Mouse (Mus musculus) lung, adult 18-20 months (tissue): ENCODE results near the gene Gm20517.

Experiments used
- DNase-seq, 2 experiments: peaks; one replicate each; pipeline ENCODE4 v3.0.0; 2022; ENCODE audit warnings: mixed read lengths in 2 of 2

Gm20517 gene

DNA sequence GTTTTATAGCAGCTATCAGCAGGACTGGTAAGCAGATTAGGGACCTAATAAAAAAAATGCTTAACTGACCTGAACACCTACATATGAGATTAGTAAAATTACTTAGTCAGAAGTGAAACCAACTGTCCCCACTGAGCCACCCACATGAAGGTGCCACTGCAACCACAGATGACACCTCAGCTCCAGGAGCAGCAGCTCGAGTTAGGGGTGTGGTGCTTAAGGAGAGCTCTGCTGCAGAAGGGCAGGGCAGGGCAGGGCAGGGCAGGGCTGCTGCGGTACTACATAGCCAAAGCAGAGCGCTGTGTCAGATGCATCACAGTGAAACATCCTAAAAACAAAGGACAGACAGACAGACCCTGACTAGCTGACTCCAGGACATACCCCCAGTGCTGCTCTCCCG, 71.4 kb downstream of the Gm20517 start:
- no peak for DNase-seq

DNA sequence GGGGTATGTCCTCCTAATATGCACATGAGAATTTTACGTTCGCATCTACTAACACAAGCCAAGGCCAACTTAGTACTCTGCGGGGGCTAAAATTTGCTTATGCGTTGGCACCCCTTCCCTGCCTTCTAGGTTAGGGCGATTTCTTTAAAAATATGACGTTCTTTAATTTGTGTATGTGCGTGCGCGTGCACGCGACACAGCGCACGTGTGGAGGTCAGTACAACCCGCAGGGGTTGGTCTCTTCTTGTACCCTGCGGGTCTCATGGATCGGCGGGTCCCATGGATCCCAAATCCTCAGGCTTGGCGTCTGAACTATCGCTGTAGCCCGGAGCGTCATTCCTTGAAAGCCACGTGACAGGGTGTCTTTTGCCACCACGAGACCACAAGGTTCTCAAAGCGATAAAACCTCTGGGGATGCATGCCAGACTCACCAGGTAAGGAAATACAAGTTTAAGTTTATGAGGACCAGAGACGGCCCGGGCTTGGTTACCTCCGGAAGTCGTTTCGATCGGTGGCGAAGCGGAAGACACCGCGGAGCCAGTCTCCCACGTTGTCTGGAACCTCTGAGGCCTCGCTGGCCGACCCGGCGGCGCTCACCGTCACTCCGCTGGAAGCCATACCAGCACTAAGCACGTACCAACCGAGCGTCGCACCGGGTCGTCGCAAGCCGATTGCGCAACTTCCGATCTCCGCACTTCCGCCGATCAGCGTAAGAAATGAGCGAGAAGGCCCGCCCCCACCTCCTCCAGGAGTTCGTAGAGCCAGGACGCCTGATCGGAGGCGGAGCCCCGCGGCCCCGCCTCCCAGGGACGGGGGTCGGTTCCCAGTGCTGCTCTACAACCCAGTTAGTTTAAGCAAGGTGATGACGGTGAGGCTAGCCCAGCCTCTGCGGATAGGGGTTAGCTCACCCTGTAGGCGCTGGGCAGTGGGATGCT, 76.3 kb downstream of the Gm20517 start:
- peak; percentile 96 to 97 for DNase-seq

- DNase-seq, result no peak
Measured at GRCm38 (mm10) chr17:47688344-47688607, 76.9 kb downstream of the Gm20517 start, which contains the start of gene Tomm6. Gene Tomm6 (minus strand): TSS chr17:47688386.

DNA sequence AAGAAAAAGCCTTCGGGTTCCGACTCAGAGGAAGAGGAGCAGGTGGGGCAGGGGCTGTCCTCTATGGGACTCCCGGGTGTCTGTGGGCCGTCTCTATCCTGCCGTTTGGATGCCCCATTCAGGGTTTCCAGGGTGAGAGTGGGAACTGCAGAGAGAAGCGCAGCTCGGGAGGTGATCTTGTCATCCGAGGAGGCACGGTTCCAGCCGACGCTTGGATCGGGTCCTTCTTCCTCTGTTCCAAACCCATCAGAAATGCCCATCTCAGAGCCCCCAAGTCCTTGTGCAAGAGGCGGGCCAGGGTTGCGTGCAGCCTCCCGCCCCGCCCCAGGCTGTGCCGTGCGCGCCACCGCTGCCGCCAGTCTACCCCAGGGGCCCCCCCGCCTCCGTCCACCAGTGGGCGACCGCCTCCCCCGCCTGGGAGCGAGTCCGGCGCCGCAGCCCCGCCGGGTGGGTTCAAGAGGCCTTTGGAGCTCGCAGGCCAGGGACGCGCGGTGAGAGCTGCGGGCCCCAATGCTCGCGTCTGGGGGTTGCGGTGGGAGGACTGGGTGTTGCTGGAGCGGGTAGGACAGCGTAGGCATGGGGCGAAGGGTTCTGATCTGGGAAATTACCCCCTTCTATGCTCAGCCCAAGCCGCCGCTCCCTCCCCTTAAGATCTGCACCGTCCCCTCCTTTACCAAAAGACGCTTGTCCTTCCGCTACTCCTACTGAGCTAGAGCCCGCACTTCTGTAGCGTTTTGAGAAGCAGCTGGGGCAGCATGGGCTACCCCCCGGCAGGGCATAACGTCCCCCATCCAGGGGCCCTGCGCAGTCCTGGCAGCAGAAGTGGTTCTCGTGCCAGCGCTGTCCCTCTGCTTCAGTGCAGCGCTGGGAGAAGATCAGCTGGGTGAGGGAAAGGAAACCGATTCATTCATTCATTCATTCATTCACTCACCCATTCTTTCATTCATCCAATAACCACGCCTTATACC, 77.5 kb downstream of the Gm20517 start, which contains the start of gene Frs3:
Frs3 (plus strand) TSS at position 423 of the 968 bp plus-strand sequence.
- peak; percentile 53 to 62 for DNase-seq

GRCm38 (mm10) chr17:47689894-47690293, 78.5 kb downstream of the Gm20517 start:
- DNase-seq, result no peak

GRCm38 (mm10) chr17:47691650-47692049, 80.3 kb downstream of the Gm20517 start:
- DNase-seq, result no peak

- peak in 1 of 2 experiments; percentile 43 for DNase-seq
Measured at GRCm38 (mm10) chr17:47693671-47694441, 82.5 kb downstream of the Gm20517 start.

DNA sequence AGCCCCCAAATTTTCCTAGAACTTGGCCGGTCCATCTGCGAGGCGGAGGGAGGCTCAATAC, 82.9 kb downstream of the Gm20517 start, which contains the start of gene Gm21981:
Gm21981 (minus strand) TSS at position 14 of the 61 bp plus-strand sequence.
- DNase-seq, result no peak

GRCm38 (mm10) chr17:47694503-47695336, 83.3 kb downstream of the Gm20517 start, which contains the start of gene Prickle4:
Gene Prickle4 (minus strand): TSS chr17:47694736.
- DNase-seq, result peak; percentile 95 to 97

DNA sequence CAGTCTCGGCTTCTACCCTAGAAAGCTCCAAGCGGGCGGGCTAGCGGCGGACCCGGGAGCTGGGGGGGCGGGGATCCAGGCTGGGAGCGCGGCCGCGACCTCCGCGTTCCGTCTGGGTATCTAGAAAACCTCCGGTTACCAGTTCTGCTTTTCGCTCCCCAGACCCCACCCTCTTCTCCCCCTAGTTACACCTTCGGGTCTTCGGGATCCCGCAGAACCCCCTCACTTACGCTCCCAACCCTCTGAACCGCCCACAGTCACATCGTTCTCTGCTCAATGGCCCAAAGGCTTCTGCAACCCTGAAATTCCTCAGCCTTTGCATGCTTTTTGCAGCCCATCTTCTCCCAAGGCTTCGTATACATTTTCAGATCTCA, 83.9 kb downstream of the Gm20517 start:
- no peak for DNase-seq

- no peak for DNase-seq
Measured at GRCm38 (mm10) chr17:47698156-47698555, 86.8 kb downstream of the Gm20517 start.

DNA sequence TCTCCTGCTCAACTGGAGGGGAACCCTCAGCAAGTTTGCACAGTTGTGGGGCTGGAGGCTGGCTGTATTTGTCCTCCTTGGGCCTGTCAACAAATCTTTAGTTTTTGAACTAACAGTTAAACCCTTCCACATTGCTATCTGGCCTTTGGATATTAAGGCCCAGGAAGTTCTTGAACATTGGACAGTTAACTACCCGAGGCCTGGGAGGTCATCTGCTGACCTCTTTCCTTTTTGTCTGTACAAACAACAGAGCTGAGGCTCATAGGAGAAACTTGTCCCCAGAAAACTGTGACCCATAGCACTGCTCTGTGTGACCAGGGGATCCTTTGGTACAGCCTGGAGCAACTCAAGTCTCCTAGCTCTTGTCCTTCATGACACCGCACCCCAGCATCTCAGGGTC, 87.7 kb downstream of the Gm20517 start:
- DNase-seq, result no peak

- DNase-seq, result no peak
Measured at GRCm38 (mm10) chr17:47701793-47702192, 90.4 kb downstream of the Gm20517 start.

DNA sequence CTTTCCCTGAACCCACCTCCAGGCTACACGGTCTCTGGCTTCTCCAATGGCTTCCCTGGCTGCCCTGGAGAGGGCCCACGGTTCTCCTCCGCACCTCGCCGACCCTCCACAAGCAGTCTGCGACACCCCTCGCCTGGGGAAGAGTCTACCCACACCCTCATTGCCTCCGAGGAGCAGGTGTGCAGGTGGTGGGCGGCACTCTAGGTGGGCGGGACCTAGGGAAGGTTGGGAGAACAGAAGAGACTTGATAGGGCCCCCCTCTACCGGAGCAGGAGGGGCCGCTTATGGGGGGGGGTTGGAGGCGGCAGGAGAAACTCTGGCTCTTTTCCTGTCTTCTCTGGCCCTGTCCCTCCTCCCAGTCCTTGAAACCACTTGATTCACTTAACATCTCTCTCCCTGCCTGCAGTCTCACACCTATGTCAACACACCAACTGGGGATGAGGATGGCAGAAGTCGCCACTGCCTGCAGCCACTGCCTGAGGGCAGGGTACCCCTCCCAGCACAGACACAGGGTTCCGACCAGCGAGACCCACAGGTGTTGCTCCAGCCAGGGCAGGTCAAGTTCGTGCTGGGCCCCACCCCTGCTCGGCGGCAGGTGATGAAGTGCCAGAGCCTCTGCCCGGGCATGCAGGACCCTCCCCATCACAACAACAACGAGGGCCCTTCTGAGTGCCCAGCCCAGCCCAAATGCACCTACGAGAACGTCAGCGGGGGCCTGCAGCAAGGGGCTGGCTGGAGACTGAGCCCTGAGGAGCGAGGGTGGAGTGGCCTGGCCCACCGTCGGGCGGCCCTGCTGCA, 91.4 kb downstream of the Gm20517 start:
- no peak for DNase-seq

GRCm38 (mm10) chr17:47703556-47703955, 92.2 kb downstream of the Gm20517 start:
- DNase-seq, result no peak

DNA sequence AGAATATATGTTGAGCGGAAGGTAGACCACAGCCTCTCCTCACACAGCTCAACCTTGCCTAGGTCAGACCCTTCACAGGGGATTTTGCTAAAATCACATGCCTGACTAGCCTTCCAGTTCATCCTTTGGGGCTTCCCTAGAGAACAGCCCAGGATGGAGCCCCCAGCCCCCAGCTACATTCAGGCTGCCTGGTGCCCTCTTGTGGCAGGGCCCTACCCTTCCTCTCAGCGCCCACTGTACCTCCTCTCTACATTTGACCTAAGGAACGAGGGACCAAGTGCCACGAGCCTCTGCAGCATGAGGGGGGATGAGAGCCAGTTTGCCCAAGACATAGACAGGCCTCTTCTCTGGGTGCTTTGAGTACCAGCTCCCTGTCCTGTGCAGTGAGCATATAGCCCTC, 93.3 kb downstream of the Gm20517 start:
- no peak for DNase-seq

- DNase-seq, result no peak
Measured at GRCm38 (mm10) chr17:47706196-47706595, 94.8 kb downstream of the Gm20517 start.

DNA sequence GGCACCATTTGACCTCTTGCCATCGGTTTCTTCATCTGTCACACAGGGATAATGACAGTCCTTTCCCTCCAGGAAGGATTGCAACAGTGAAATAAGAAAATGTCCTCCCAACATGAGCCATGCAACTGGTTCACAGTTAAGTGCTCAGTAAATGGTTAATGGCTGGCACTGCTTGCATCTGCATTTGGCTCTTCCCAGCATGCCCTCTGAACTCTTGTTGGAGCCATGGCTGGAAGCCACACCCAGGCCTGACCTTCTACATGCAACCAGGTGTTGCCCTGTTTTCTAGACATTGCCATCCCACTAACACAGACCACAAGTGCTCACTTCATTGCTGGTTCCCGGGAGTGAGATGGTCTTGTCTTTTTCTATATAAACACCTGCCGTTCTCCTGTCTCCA, 96.6 kb downstream of the Gm20517 start:
- no peak for DNase-seq

DNA sequence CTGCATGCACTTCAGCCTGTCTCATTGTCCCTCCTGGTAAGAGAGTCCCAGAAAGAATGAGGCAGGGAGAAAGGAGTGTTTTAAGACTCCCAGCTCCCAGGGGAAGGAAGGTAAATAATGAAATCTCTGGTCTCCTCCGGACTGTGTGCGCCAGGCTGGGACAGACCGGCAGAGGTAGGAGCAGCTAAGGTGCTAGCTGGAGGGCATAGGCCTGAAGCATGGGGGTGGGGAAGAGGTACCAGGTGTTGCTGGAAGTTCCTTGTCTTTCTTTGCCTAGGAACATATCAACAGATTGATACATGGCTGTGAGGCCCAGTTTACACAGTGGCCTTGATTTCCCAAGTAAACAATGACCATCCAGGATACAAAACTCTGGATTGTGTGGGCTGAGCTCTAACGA, 97.6 kb downstream of the Gm20517 start:
- no peak for DNase-seq

DNA sequence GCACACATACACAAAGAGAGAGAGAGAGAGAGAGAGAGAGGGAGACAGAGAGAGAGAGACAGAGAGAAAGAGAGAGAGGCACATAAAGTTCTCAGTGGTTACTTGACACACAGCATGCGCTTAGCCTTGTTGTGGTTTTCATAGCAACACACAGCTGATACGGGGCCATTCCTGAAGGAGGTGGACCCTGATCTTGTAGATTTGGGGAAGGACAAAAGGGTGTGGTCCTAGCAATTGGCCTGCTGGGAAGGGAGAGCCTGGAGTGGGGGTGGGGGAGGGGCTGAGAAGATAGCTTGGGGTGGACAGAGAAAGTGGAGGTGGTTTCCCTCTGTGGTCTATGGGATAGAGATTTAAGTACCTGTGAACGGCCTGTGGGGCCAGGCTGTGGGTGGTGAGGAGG, 98.6 kb downstream of the Gm20517 start:
- DNase-seq, result no peak

GRCm38 (mm10) chr17:47711883-47712282, 100.5 kb downstream of the Gm20517 start:
- DNase-seq, result no peak
